Mouse (Mus musculus) limb, embryonic 12.5 days (tissue): Measurements from ENCODE around the gene Eif5a2. TPM values are rescaled to one million over a fixed set of nuclear protein-coding genes. Genes with fewer than 3 reads are reported as not detected.
A peak's percentile ranks its signal among the peaks of the same experiment; 100 is the strongest.

Experiments used
- ATAC-seq: fragments of 200-750 bp; cut with Nextera tagmentation; 2 replicates; pipeline ENCODE4 v1.8.0; 2017; ENCODE audit warnings: low read depth, moderate TSS enrichment; ENCODE audit not compliant: insufficient number of reproducible peaks, insufficient read depth, low FRiP score, low TSS enrichment
- H3K27ac ChIP-seq: fragments of 300-500 bp; sonication (generic); 2 replicates; pipeline ENCODE4 v1.5.1; 2016; ENCODE audit warnings: mild to moderate bottlenecking, moderate library complexity
- H3K27me3 ChIP-seq: fragments of 300-500 bp; sonication (generic); 2 replicates; pipeline ENCODE4 v1.6.1; 2016; ENCODE audit warnings: mild to moderate bottlenecking, moderate library complexity
- H3K36me3 ChIP-seq: fragments of 300-500 bp; sonication (generic); 2 replicates; pipeline ENCODE4 v1.6.1; 2016; ENCODE audit warnings: mild to moderate bottlenecking, moderate library complexity
- H3K4me1 ChIP-seq: fragments of 300-500 bp; sonication (generic); replicated peaks from 2 replicates; pipeline ENCODE4 v1.6.1; 2016
- H3K4me2 ChIP-seq: fragments of 300-500 bp; sonication (generic); 2 replicates; pipeline ENCODE4 v1.6.1; 2016; ENCODE audit warnings: mild to moderate bottlenecking, moderate library complexity
- H3K4me3 ChIP-seq: fragments of 300-500 bp; sonication (generic); replicated peaks from 2 replicates; pipeline ENCODE4 v1.5.1; 2016; ENCODE audit warnings: mild to moderate bottlenecking
- H3K9ac ChIP-seq: fragments of 300-500 bp; sonication (generic); replicated peaks from 2 replicates; pipeline ENCODE4 v1.6.1; 2016; ENCODE audit warnings: mild to moderate bottlenecking, moderate library complexity
- H3K9me3 ChIP-seq: fragments of 300-500 bp; sonication (generic); 2 replicates; pipeline ENCODE4 v1.6.1; 2016; ENCODE audit warnings: mild to moderate bottlenecking, moderate library complexity
- WGBS: fragments of 180-500 bp; shearing (Covaris S2); methylation state at CpG from one replicate; pipeline ENCODE4 v1.1.7; 2016; 5-methylcytosine and 5-hydroxymethylcytosine counted together
- polyA plus RNA-seq: library from polyadenylated mRNA; unstranded; fragments of >200 nt; fragmentation: Nextera tagmentation; extraction: Ambion mirVana; gene quantifications from 2 replicates; pipeline ENCODE4 v1.2.1, GENCODE M21; 2016

Gene Eif5a2
- polyA plus RNA-seq, 1 experiment from 2014 or later: 10.7 TPM

DNA sequence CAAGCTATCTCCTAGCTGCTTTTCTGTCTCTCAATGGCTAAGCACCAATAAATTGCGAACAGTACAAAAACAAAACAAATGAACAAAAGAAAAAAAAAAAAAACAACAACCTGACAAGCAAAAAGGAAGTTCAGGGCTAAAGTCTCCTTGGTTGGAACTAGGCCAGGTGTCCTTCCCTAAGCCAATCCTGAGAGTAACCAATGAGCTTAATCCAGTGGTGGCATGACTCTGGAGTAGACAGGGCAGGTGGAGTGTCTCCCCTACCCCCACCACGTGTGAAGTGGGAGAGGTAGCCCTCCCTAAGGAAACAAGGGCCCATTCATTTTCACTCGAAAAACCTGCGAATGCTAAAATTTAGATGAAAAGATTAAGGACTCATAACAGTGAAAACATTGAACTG lies 30.4 kb downstream of the Eif5a2 start:
- no peak for ATAC-seq
- peaks cover 25% of the 10 kb centered on the region for H3K36me3 ChIP-seq
- H3K4me1 ChIP-seq: peaks cover 3% of the 10 kb centered on the region; the same call in 1 of the 2 replicates
- H3K4me2 ChIP-seq: no peak overlapping the region
- no peak overlapping the region for H3K9ac ChIP-seq
- H3K9me3 ChIP-seq: no peaks in the 10 kb centered on the region
- no peak overlapping the region for H3K27ac ChIP-seq
- no peaks in the 10 kb centered on the region for H3K27me3 ChIP-seq
- H3K4me3 ChIP-seq: no peak overlapping the region
- 78% methylated on average over 4 of the region's 4 CpGs for WGBS

DNA sequence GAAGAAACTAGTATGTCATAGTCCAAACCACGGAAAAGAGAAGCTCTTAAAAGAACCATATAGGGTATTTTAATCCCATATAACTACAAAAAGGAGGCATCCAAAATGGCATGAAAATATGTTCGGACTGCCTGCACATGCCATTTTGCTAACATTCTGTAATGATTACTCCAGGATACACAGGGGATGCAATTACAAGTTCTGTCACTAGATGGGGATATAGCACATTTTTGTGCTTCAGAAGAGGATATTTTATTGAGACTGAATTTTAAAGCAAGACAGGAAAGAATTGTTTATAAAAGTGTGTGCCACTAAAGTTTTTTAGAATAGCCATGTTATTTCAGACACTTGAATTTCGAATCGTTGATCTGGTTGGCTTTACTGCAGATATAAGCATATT lies 33.3 kb downstream of the Eif5a2 start:
- H3K9ac ChIP-seq: no peak overlapping the region
- no peak for ATAC-seq

DNA sequence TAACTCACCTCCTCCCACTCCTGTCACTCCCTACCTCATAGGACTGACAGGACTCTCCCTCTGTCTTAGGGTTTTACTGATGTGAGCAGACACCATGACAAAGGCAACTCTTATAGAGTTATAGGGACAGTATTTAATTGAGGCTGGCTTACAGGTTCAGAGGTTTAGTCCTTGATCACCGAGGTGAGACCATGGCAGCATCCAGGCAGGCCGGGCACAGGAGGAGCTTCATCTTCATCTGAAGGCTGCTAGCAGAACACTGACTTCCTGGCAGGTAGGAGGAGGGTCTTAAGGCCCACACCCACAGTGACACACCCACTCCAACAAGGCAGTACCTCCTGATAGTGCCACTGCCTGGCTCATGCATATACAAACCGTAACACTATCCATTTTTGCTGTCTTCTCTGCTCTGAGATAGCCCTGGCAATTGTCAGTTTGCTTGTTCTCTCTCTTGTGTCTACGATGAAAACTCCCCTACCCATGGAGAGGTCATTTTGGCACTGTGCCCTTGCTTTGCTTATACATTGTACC lies 35.0 kb downstream of the Eif5a2 start:
- WGBS: 70% methylated on average over 4 of the region's 4 CpGs
- no peaks in the 10 kb centered on the region for H3K36me3 ChIP-seq
- no peaks in the 10 kb centered on the region for H3K9me3 ChIP-seq
- no peak overlapping the region for H3K9ac ChIP-seq
- no peak overlapping the region for H3K4me3 ChIP-seq
- no peak overlapping the region for H3K27ac ChIP-seq
- H3K4me2 ChIP-seq: no peak overlapping the region
- H3K4me1 ChIP-seq: no peaks in the 10 kb centered on the region
- ATAC-seq: no peak
- H3K27me3 ChIP-seq: no peaks in the 10 kb centered on the region

More for the DNA sequence above, 33.3 kb downstream of the Eif5a2 start:
- Histone ChIP-seq H3K4me1 (no peaks in the 10 kb centered on the region), H3K4me2 (0 out of 2 replicates have a peak overlapping the region, but pooled peaks have one; percentile 19), H3K36me3 (no peaks in the 10 kb centered on the region; the same call in 1 of the 2 replicates), H3K4me3 (no peak overlapping the region), H3K9me3 (no peaks in the 10 kb centered on the region), H3K27ac (no peak overlapping the region), H3K27me3 (no peaks in the 10 kb centered on the region)
- WGBS: 11% methylated on average over 4 of the region's 4 CpGs

DNA sequence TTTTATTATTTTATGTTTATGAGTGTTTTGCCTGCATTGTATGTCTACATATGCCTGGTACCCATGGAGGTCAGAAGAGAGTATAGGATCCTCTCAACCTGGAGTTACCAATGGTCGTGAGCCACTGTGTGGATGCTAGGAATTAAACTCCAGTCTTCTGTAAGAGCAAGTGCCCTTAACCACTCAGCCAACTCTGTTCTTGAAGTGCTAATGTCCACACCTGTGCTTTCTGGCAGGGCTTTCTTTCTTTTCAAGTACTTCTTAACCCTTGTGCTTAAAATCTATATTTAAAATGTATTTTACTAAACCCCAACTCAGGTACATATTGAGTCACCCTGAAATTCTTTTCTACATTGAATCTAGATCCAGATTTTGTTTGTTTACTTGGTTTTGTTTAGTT lies 45.2 kb downstream of the Eif5a2 start:
- H3K27ac ChIP-seq: no peak overlapping the region
- H3K9ac ChIP-seq: no peak overlapping the region
- 91% methylated on average over 1 of the region's 1 CpGs for WGBS
- H3K36me3 ChIP-seq: no peaks in the 10 kb centered on the region
- H3K9me3 ChIP-seq: no peaks in the 10 kb centered on the region
- H3K4me1 ChIP-seq: no peaks in the 10 kb centered on the region
- ATAC-seq: no peak
- no peak overlapping the region for H3K4me2 ChIP-seq
- H3K27me3 ChIP-seq: no peaks in the 10 kb centered on the region
- H3K4me3 ChIP-seq: no peak overlapping the region

DNA sequence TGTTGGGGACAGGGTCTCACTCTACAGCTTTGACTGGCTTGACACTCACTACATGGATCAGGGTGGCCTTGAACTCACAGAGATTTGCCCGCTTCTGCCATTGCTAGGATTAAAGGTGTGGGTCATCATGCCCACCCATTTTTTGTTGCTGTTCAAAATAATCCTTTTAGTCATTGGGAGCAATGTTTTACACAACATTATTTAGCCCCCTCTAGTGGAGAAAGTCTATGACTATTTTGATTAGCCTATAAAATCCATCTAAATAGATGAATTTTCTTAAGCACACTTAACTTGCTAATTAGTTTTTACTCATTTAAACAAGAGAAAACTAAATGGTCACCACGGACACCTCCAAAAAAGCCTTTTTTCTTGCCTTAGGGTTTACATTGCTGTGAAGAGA lies 46.5 kb downstream of the Eif5a2 start:
- 89% methylated on average over 2 of the region's 2 CpGs for WGBS
- Histone ChIP-seq H3K9ac (no peak overlapping the region), H3K4me3 (no peak overlapping the region), H3K4me2 (no peak overlapping the region), H3K27me3 (no peaks in the 10 kb centered on the region), H3K27ac (no peak overlapping the region), H3K9me3 (no peaks in the 10 kb centered on the region), H3K4me1 (no peaks in the 10 kb centered on the region), H3K36me3 (no peaks in the 10 kb centered on the region)
- no peak for ATAC-seq

DNA sequence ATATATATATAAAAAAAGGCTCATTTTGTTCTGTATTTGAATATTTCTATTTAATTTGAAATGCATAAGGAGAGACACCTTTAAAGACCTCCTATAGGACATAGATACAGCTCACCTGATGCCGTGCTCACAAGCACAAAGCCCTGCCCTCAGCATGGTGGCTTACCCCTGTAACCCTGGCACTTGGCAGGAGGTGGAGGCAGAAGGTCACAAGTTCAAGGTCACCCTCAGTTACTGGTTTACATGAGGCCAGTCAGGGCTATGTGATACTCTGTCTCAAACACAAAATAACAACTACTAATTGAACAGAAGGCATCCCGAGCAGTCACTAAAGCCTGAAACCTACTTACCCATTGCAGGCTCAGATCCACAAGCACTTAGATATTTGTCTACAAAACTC lies 48.4 kb downstream of the Eif5a2 start:
- no peak overlapping the region for H3K9ac ChIP-seq

GRCm38 (mm10) chr3:28836796-28837371 lies 55.8 kb downstream of the Eif5a2 start:
- H3K36me3 ChIP-seq: no peaks in the 10 kb centered on the region

More for the DNA sequence above, 48.4 kb downstream of the Eif5a2 start:
- no peaks in the 10 kb centered on the region for H3K4me1 ChIP-seq
- no peak overlapping the region for H3K4me2 ChIP-seq
- ATAC-seq: no peak
- H3K9me3 ChIP-seq: no peaks in the 10 kb centered on the region
- H3K4me3 ChIP-seq: no peak overlapping the region
- no peak overlapping the region for H3K27ac ChIP-seq
- no peaks in the 10 kb centered on the region for H3K36me3 ChIP-seq
- no peaks in the 10 kb centered on the region for H3K27me3 ChIP-seq
- WGBS: 95% methylated on average over 2 of the region's 2 CpGs

GRCm38 (mm10) chr3:28841886-28842649 lies 61.0 kb downstream of the Eif5a2 start:
- no peak overlapping the region for H3K4me2 ChIP-seq
- no peak for ATAC-seq
- 0 out of 2 replicates have a peak overlapping the region, but pooled peaks have one; percentile 17 for H3K27ac ChIP-seq
- 15% methylated on average over 3 of the region's 3 CpGs for WGBS
- no peak overlapping the region for H3K9ac ChIP-seq
- H3K4me3 ChIP-seq: no peak overlapping the region
- no peaks in the 10 kb centered on the region for H3K27me3 ChIP-seq
- no peaks in the 10 kb centered on the region for H3K9me3 ChIP-seq
- H3K36me3 ChIP-seq: no peaks in the 10 kb centered on the region
- peaks cover 13% of the 10 kb centered on the region for H3K4me1 ChIP-seq

More at GRCm38 (mm10) chr3:28836796-28837371, 55.8 kb downstream of the Eif5a2 start:
- no peaks in the 10 kb centered on the region for H3K27me3 ChIP-seq
- H3K9me3 ChIP-seq: no peaks in the 10 kb centered on the region
- no peak overlapping the region for H3K4me3 ChIP-seq
- H3K4me1 ChIP-seq: peaks cover 3% of the 10 kb centered on the region
- WGBS: 77% methylated on average over 2 of the region's 2 CpGs
- H3K27ac ChIP-seq: no peak overlapping the region
- no peak overlapping the region for H3K4me2 ChIP-seq
- H3K9ac ChIP-seq: no peak overlapping the region
- ATAC-seq: no peak

GRCm38 (mm10) chr3:28843231-28843630 lies 62.2 kb downstream of the Eif5a2 start:
- no peak overlapping the region for H3K9ac ChIP-seq
- H3K9me3 ChIP-seq: no peaks in the 10 kb centered on the region
- no peak overlapping the region for H3K27ac ChIP-seq
- ATAC-seq: no peak
- 41% methylated on average over 8 of the region's 8 CpGs for WGBS
- H3K4me2 ChIP-seq: no peak overlapping the region
- no peaks in the 10 kb centered on the region for H3K36me3 ChIP-seq
- peaks cover 13% of the 10 kb centered on the region for H3K4me1 ChIP-seq
- no peak overlapping the region for H3K4me3 ChIP-seq
- H3K27me3 ChIP-seq: no peaks in the 10 kb centered on the region

GRCm38 (mm10) chr3:28847115-28847514 lies 66.0 kb downstream of the Eif5a2 start:
- Histone ChIP-seq H3K27ac (no peak overlapping the region), H3K4me1 (peaks cover 8% of the 10 kb centered on the region), H3K4me2 (no peak overlapping the region), H3K36me3 (no peaks in the 10 kb centered on the region), H3K9ac (no peak overlapping the region), H3K9me3 (no peaks in the 10 kb centered on the region), H3K27me3 (no peaks in the 10 kb centered on the region), H3K4me3 (no peak overlapping the region)
- ATAC-seq: no peak
